Mouse (Mus musculus) spleen, adult 2 months (tissue): ENCODE results near the gene Gm44579. TPM values are rescaled to one million over a fixed set of nuclear protein-coding genes. Genes with fewer than 3 reads are reported as not detected.

Source experiments
- DNase-seq, 2 experiments: peaks; one replicate each; pipeline versions ENCODE4 v3.0.0 to v3.0.0-alpha.2; 2012 to 2021; ENCODE audit warnings: low spot score in 2 of 2, low read depth in 1 of 2
- H3K27ac ChIP-seq: fragments of 200-500 bp; 2 replicates; pipeline ENCODE4 v1.5.1; 2012; ENCODE audit warnings: low read length, inconsistent platforms; ENCODE audit not compliant: insufficient read depth
- H3K27me3 ChIP-seq: fragments of 200-500 bp; 2 replicates; pipeline ENCODE4 v1.6.1; 2012; ENCODE audit warnings: mild to moderate bottlenecking, moderate library complexity, low read length, inconsistent platforms; ENCODE audit not compliant: control insufficient read depth, insufficient read depth
- H3K36me3 ChIP-seq: fragments of 200-500 bp; 2 replicates; pipeline ENCODE4 v1.6.1; 2012; ENCODE audit warnings: mild to moderate bottlenecking, low read length, inconsistent platforms; ENCODE audit not compliant: control insufficient read depth, insufficient read depth
- H3K4me1 ChIP-seq: fragments of 200-500 bp; 2 replicates; pipeline ENCODE4 v1.6.1; 2011; ENCODE audit warnings: inconsistent platforms; ENCODE audit not compliant: control insufficient read depth, insufficient read depth, insufficient read length
- H3K4me3 ChIP-seq: fragments of 200-500 bp; 2 replicates; pipeline ENCODE4 v1.5.1; 2011; ENCODE audit warnings: mild to moderate bottlenecking, inconsistent platforms; ENCODE audit not compliant: insufficient read depth, insufficient read length; ENCODE audit errors: extremely low read depth
- CTCF ChIP-seq: fragments of 200-500 bp; IDR thresholded peaks from 2 replicates; pipeline ENCODE4 v1.5.1; 2011; ENCODE audit warnings: mild to moderate bottlenecking, inconsistent platforms; ENCODE audit not compliant: insufficient read depth, insufficient read length, insufficient replicate concordance; ENCODE audit errors: extremely low read depth
- POLR2A ChIP-seq: fragments of 200-500 bp; IDR thresholded peaks from 2 replicates; pipeline ENCODE4 v1.6.1; 2011; ENCODE audit warnings: low read depth, low read length, inconsistent platforms
- WGBS: fragments of 180-500 bp; shearing (Covaris S2); methylation state at CpG from one replicate; pipeline ENCODE4 v1.1.7; 2018; 5-methylcytosine and 5-hydroxymethylcytosine counted together
- polyA plus RNA-seq: library from polyadenylated mRNA; depleted of rRNA; stranded (reverse); fragments of >200 nt; gene quantifications from 2 replicates; pipeline ENCODE4 v1.2.3, GENCODE M21; 2012

The Gm44579 gene
- polyA plus RNA-seq, 1 experiment: not detected

GRCm38 (mm10) chr15:98152916-98153315 is 67.9 kb downstream of the Gm44579 start:
- Histone ChIP-seq H3K4me3 (no peak overlapping the region), H3K4me1 (no peaks in the 10 kb centered on the region), H3K27ac (no peak overlapping the region), H3K27me3 (no peaks in the 10 kb centered on the region), H3K36me3 (no peaks in the 10 kb centered on the region)
- TF ChIP-seq POLR2A: no peak
- TF ChIP-seq CTCF: no peak
- WGBS: 92% methylated on average over 7 of the region's 7 CpGs
- DNase-seq: no peak

- DNase-seq: no peak
- H3K27me3 ChIP-seq: no peaks in the 10 kb centered on the region
- no peak overlapping the region for H3K27ac ChIP-seq
- H3K36me3 ChIP-seq: no peaks in the 10 kb centered on the region
- WGBS: 80% methylated on average over 10 of the region's 10 CpGs
- TF ChIP-seq POLR2A (no peak), CTCF (no peak)
- H3K4me1 ChIP-seq: peaks cover 6% of the 10 kb centered on the region
- no peak overlapping the region for H3K4me3 ChIP-seq
Observed at GRCm38 (mm10) chr15:98149166-98149602, 71.6 kb downstream of the Gm44579 start.

DNA sequence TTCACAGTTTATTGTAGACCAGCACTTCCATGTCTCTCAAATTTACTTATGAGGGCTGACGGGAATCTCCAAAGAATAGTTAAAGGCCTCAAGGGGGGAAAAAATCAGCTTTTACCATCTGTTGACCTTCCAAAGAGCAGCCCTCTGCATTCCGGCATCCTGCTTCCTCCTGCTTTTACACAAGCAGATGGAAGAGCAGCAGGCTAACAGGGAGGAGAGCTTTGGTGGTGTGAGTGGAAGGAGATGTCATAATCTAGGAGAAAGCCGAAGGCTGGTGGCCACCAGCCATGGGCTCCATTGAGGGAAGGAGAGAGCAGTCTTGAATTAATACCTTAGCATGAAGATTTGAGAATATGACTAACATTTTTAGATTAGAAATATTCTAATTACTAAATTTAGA is 72.4 kb downstream of the Gm44579 start:
- Histone ChIP-seq H3K27me3 (no peaks in the 10 kb centered on the region), H3K27ac (no peak overlapping the region), H3K36me3 (no peaks in the 10 kb centered on the region), H3K4me3 (no peak overlapping the region), H3K4me1 (peaks cover 6% of the 10 kb centered on the region)
- TF ChIP-seq POLR2A (no peak), CTCF (no peak)
- no peak for DNase-seq
- 94% methylated on average over 3 of the region's 3 CpGs for WGBS

DNA sequence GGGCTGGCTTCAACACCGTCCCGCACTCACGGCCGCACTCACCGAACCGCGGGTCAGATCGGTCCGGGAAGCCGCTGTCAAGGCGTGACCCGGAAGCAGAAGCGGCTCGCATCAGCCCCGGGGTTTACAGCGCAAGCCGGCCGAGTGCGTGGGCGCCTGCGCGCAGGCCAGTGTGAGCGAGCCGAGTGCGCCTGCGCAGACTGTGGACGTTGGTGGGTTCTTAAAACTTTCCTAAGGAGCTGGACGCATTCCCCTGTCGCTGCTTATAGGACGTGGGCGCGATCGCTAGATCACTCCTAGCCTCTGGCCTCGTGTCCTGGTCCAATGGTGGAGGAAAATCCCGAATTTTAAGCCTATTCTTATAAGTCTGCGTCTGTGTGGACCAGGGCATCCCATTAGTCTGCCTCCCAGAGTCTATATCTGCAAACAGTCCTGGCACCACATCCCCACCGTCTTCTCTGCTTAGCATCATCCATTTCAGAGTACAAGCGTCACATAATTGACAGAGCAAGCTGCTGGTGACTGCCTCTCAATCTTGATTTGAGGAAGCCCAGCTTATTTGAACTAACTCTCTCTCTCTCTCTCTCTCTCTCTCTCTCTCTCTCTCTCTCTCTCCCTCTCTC is 75.1 kb downstream of the Gm44579 start:
- DNase-seq: peak; percentile 78 to 92
- Histone ChIP-seq H3K27me3 (no peaks in the 10 kb centered on the region), H3K4me1 (peaks cover 6% of the 10 kb centered on the region), H3K36me3 (peaks cover 6% of the 10 kb centered on the region), H3K27ac (peak overlapping the region; percentile 35; the same call in 1 of the 2 replicates), H3K4me3 (peak overlapping the region; percentile 93)
- TF ChIP-seq CTCF (no peak), POLR2A (peak; percentile 58)
- WGBS: 3% methylated on average over 38 of the region's 38 CpGs

GRCm38 (mm10) chr15:98144861-98145507 is 75.8 kb downstream of the Gm44579 start:
- 2% methylated on average over 36 of the region's 36 CpGs for WGBS
- DNase-seq: no peak
- H3K27ac ChIP-seq: peak overlapping the region; percentile 35; the same call in 1 of the 2 replicates

GRCm38 (mm10) chr15:98142515-98142914 is 78.3 kb downstream of the Gm44579 start:
- no peak for DNase-seq
- no peak overlapping the region for H3K4me3 ChIP-seq
- no peak overlapping the region for H3K27ac ChIP-seq
- peaks cover 6% of the 10 kb centered on the region for H3K36me3 ChIP-seq
- WGBS: 94% methylated on average over 10 of the region's 10 CpGs
- no peak for TF ChIP-seq POLR2A
- no peak for TF ChIP-seq CTCF
- H3K27me3 ChIP-seq: no peaks in the 10 kb centered on the region
- H3K4me1 ChIP-seq: peaks cover 6% of the 10 kb centered on the region

More at GRCm38 (mm10) chr15:98144861-98145507, 75.8 kb downstream of the Gm44579 start:
- Histone ChIP-seq H3K4me1 (peaks cover 6% of the 10 kb centered on the region), H3K36me3 (peaks cover 6% of the 10 kb centered on the region), H3K4me3 (peak overlapping the region; percentile 93), H3K27me3 (no peaks in the 10 kb centered on the region)
- no peak for TF ChIP-seq POLR2A
- TF ChIP-seq CTCF: no peak

GRCm38 (mm10) chr15:98140809-98141208 is 80.0 kb downstream of the Gm44579 start:
- Histone ChIP-seq H3K4me3 (no peak overlapping the region), H3K4me1 (peaks cover 6% of the 10 kb centered on the region), H3K27me3 (no peaks in the 10 kb centered on the region), H3K27ac (no peak overlapping the region), H3K36me3 (peaks cover 12% of the 10 kb centered on the region)
- 92% methylated on average over 5 of the region's 5 CpGs for WGBS
- TF ChIP-seq CTCF (no peak), POLR2A (no peak)
- no peak for DNase-seq
